Mouse (Mus musculus): ENCODE data around the gene Soga1. TPM values are rescaled to one million over a fixed set of nuclear protein-coding genes. Genes with fewer than 3 reads are reported as not detected.

Soga1 gene
- polyA plus RNA-seq, 1 experiment from 2014 or later, result 7.0 TPM

DNA sequence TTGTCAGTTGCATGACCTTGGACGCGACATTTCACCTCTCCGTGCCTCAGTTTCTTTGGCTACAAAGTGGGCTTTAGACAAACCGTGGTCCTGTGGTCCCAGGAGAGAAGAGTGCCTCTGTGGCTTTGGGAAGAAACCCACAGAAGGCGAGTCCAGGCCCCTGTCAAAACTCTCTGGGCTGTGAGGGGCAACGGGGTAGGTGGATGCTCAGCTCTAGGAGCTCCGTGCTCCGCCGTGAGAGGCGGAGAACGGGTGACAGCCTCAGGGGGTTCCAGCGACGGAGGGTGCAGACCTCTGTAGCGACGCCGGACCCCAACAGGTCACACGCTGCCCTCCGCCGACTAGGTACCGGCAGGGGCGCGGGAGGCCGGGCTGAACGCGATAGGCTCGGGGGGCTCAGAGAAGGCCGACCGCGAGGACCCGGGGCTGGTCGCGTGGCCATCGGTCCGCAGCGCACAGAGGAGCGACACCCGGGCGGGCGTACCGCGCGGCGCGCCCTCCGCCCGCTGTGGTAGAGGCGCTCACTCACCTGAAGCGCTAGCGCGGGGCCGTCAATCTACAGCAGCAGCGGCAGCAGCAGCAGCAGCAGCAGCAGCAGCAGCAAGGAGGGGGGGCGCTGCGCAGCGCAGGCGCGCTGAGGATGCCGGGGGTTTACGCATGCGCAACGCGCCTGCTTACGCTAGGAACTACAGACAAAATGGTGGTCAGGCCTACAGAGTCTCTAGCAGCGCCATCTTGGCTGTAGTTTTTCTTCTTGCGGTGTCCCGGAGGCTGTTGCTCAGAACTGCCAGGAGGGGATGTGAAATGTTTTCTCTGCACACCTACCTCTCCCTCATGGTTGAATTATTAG, 87.4 kb downstream of the Soga1 start, which contains the start of gene Ndrg3:
Ndrg3 (minus strand) TSS at position 587 of the 850 bp plus-strand sequence.
- DNase-seq (ENCODE audit: low spot score) (peak; percentile 95), ATAC-seq (ENCODE audit: insufficient number of reproducible peaks, low FRiP score, low TSS enrichment, low read depth) (peak; percentile 93)
- peak within 1 kb of the TSS; percentile 76 for H3K9ac ChIP-seq (ENCODE audit: low read length)
- H3K36me3 ChIP-seq (ENCODE audit: control insufficient read depth, insufficient read depth, low read length), result peaks cover 5% of the 10 kb centered on the region; the same call in 1 of the 2 replicates
- under 1% methylated on average over 66 of the region's 66 CpGs for WGBS
- H3K27me3 ChIP-seq (ENCODE audit: control insufficient read depth, insufficient read depth, low read length), result no peaks in the 10 kb centered on the region
- H3K9me3 ChIP-seq (ENCODE audit: control insufficient read depth, low read length), result no peaks in the 10 kb centered on the region
- no peak within 1 kb of the TSS for H3K27ac ChIP-seq (replicated peaks; ENCODE audit: low read depth, low read length)
- peaks cover 6% of the 10 kb centered on the region; the same call in 1 of the 2 replicates for H3K4me1 ChIP-seq (ENCODE audit: control insufficient read depth, insufficient read depth, low read length)
- peak within 1 kb of the TSS; percentile 91 for H3K4me3 ChIP-seq (ENCODE audit: low read depth, low read length)
- H3K4me2 ChIP-seq (ENCODE audit: low read depth, severe bottlenecking), result peak within 1 kb of the TSS; percentile 92

DNA sequence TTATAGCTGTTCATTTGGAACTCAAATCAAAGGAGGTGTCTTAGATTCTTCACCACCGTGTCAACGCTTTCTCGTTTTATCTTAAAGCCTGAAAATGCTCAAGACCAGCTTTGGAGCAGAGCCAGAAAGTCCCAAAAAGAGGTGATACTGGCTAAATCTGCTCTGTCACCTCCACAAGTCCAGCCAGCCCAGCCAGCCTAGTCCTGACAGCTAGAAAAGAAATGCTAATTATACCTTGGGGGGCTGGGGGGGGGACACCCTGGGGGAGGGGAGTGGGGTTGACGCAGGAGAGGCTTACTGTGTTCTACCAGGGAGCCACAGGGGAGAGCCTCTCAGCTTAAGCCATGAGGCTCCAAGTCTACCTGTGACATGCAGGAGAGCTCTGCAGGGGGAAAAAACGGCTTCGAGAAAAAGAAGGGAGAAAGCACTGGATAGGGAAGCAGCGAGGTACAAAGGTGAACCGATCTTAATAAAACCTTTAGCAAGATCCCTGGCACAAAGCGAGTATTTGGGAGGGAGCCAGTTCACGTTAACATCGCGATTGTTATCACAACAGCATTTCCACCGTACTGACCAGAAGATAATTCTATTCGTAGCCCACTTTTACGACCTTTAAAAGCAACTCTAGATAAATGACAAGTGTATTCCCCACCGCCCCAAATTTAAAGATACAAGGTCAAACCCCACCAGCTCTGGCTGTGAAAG, 88.2 kb downstream of the Soga1 start:
- Histone ChIP-seq H3K9me3 (ENCODE audit: control insufficient read depth, low read length) (no peaks in the 10 kb centered on the region), H3K27ac (replicated peaks; ENCODE audit: low read depth, low read length) (no peak overlapping the region), H3K4me1 (ENCODE audit: control insufficient read depth, insufficient read depth, low read length) (peaks cover 6% of the 10 kb centered on the region; the same call in 1 of the 2 replicates), H3K9ac (ENCODE audit: low read length) (peak overlapping the region; percentile 76; the same call in 1 of the 2 replicates), H3K4me3 (ENCODE audit: low read depth, low read length) (peak overlapping the region; percentile 91), H3K4me2 (ENCODE audit: low read depth, severe bottlenecking) (peak overlapping the region; percentile 92), H3K27me3 (ENCODE audit: control insufficient read depth, insufficient read depth, low read length) (no peaks in the 10 kb centered on the region), H3K36me3 (ENCODE audit: control insufficient read depth, insufficient read depth, low read length) (peaks cover 5% of the 10 kb centered on the region; the same call in 1 of the 2 replicates)
- WGBS, result 2% methylated on average over 16 of the region's 16 CpGs
- ATAC-seq (ENCODE audit: insufficient number of reproducible peaks, low FRiP score, low TSS enrichment, low read depth) (no peak), DNase-seq (ENCODE audit: low spot score) (no peak)

DNA sequence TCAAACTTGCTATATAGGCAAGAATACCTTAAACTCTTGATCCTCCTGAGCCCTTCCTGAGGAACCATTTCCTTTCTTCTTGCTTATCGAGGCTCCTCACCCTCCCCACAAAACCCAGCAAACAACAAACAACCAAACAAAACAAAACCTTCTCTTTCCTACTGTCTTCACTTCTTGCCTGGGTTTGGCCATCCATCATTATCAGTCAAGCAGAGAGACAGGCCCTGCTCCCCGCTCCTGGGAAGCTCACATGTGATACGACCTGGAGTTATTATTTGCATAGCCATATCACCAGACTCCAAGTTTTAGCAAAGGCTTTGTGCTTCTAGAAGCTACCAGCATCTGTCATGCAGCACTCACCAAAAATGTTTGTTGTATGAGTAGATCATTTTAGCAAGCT, 91.7 kb downstream of the Soga1 start:
- DNase-seq (ENCODE audit: low spot score), result no peak
- no peak for ATAC-seq (ENCODE audit: insufficient number of reproducible peaks, low FRiP score, low TSS enrichment, low read depth)
- 65% methylated on average over 3 of the region's 3 CpGs for WGBS

DNA sequence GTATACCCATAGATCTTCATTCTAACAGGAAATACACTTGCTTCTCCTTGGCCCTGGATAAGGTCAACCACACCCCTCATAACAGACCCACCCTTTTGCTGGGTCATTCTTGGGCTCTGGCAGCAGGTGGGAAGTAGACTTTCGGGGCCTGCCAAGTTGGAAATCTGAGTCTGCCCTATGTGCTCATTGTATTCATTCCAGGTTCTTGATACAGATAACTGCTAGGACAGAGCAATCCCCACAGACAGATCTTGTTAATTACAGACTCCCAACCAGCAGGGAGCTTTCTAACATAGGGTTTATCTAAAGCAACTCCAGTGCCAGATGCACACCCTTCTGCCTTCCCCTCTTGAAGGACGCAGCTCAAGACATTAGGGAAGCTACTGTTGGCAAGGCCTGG, 96.2 kb downstream of the Soga1 start:
- Histone ChIP-seq H3K4me1 (ENCODE audit: control insufficient read depth, insufficient read depth, low read length) (no peaks in the 10 kb centered on the region), H3K4me2 (ENCODE audit: low read depth, severe bottlenecking) (no peak overlapping the region), H3K9ac (ENCODE audit: low read length) (no peak overlapping the region), H3K9me3 (ENCODE audit: control insufficient read depth, low read length) (no peaks in the 10 kb centered on the region), H3K4me3 (ENCODE audit: low read depth, low read length) (no peak overlapping the region), H3K36me3 (ENCODE audit: control insufficient read depth, insufficient read depth, low read length) (no peaks in the 10 kb centered on the region), H3K27ac (replicated peaks; ENCODE audit: low read depth, low read length) (no peak overlapping the region), H3K27me3 (ENCODE audit: control insufficient read depth, insufficient read depth, low read length) (no peaks in the 10 kb centered on the region)
- ATAC-seq (ENCODE audit: insufficient number of reproducible peaks, low FRiP score, low TSS enrichment, low read depth), result no peak
- no peak for DNase-seq (ENCODE audit: low spot score)
- WGBS, result 79% methylated on average over 2 of the region's 2 CpGs

More for the DNA sequence above, 91.7 kb downstream of the Soga1 start:
- no peaks in the 10 kb centered on the region for H3K36me3 ChIP-seq (ENCODE audit: control insufficient read depth, insufficient read depth, low read length)
- peaks cover 6% of the 10 kb centered on the region; the same call in 1 of the 2 replicates for H3K4me1 ChIP-seq (ENCODE audit: control insufficient read depth, insufficient read depth, low read length)
- no peaks in the 10 kb centered on the region for H3K9me3 ChIP-seq (ENCODE audit: control insufficient read depth, low read length)
- H3K4me2 ChIP-seq (ENCODE audit: low read depth, severe bottlenecking), result no peak overlapping the region
- H3K27me3 ChIP-seq (ENCODE audit: control insufficient read depth, insufficient read depth, low read length), result no peaks in the 10 kb centered on the region
- no peak overlapping the region for H3K9ac ChIP-seq (ENCODE audit: low read length)
- H3K4me3 ChIP-seq (ENCODE audit: low read depth, low read length), result no peak overlapping the region
- H3K27ac ChIP-seq (replicated peaks; ENCODE audit: low read depth, low read length), result no peak overlapping the region

DNA sequence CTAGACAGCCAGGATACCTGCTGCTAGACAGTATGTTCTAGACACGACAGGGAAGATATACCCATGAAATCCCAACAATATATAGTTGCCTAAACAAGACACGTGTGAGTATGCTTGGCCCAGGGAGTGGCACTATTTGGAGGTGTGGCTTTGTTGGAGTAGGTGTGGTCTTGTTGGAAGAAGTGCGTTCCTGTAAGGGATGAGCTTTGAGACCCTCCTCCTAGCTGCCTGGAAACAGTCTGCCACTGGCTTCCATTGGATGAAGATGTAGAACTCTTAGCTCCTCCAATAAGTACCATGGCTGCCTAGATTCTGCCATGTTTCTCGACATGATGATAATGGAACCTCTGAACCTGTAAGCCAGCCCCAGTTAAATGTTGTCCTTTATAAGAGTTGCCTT, 97.8 kb downstream of the Soga1 start:
- no peaks in the 10 kb centered on the region for H3K36me3 ChIP-seq (ENCODE audit: control insufficient read depth, insufficient read depth, low read length)
- DNase-seq (ENCODE audit: low spot score) (no peak), ATAC-seq (ENCODE audit: insufficient number of reproducible peaks, low FRiP score, low TSS enrichment, low read depth) (no peak)
- H3K27me3 ChIP-seq (ENCODE audit: control insufficient read depth, insufficient read depth, low read length), result no peaks in the 10 kb centered on the region
- no peak overlapping the region for H3K9ac ChIP-seq (ENCODE audit: low read length)
- no peak overlapping the region for H3K4me2 ChIP-seq (ENCODE audit: low read depth, severe bottlenecking)
- no peaks in the 10 kb centered on the region for H3K4me1 ChIP-seq (ENCODE audit: control insufficient read depth, insufficient read depth, low read length)
- H3K4me3 ChIP-seq (ENCODE audit: low read depth, low read length), result no peak overlapping the region
- no peaks in the 10 kb centered on the region for H3K9me3 ChIP-seq (ENCODE audit: control insufficient read depth, low read length)
- WGBS, result 82% methylated on average over 4 of the region's 4 CpGs
- H3K27ac ChIP-seq (replicated peaks; ENCODE audit: low read depth, low read length), result no peak overlapping the region

DNA sequence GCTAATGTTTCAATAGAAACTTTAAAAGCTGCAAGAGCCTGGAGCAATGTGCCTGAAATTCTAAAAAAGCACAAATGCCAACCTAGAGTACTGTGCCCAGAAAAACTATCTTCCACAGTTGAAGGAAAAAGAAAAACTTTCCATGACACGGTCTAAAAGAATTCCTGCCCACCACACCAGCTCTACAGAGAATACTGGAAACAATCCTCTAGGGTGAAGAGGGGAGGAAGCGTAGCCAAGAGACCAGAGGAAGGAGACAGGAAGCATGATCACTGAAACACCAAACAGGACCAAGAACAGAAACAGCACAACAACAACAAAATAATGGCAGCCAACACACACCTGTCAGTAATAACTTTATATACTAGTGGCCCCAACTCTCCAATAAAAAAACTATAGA, 99.0 kb downstream of the Soga1 start:
- no peak overlapping the region for H3K4me2 ChIP-seq (ENCODE audit: low read depth, severe bottlenecking)
- DNase-seq (ENCODE audit: low spot score), result no peak
- no peaks in the 10 kb centered on the region for H3K4me1 ChIP-seq (ENCODE audit: control insufficient read depth, insufficient read depth, low read length)
- no peak overlapping the region for H3K27ac ChIP-seq (replicated peaks; ENCODE audit: low read depth, low read length)
- WGBS, result 84% methylated on average over 2 of the region's 2 CpGs
- no peaks in the 10 kb centered on the region for H3K9me3 ChIP-seq (ENCODE audit: control insufficient read depth, low read length)
- H3K9ac ChIP-seq (ENCODE audit: low read length), result no peak overlapping the region
- no peaks in the 10 kb centered on the region for H3K27me3 ChIP-seq (ENCODE audit: control insufficient read depth, insufficient read depth, low read length)
- H3K36me3 ChIP-seq (ENCODE audit: control insufficient read depth, insufficient read depth, low read length), result no peaks in the 10 kb centered on the region
- no peak for ATAC-seq (ENCODE audit: insufficient number of reproducible peaks, low FRiP score, low TSS enrichment, low read depth)
- no peak overlapping the region for H3K4me3 ChIP-seq (ENCODE audit: low read depth, low read length)

DNA sequence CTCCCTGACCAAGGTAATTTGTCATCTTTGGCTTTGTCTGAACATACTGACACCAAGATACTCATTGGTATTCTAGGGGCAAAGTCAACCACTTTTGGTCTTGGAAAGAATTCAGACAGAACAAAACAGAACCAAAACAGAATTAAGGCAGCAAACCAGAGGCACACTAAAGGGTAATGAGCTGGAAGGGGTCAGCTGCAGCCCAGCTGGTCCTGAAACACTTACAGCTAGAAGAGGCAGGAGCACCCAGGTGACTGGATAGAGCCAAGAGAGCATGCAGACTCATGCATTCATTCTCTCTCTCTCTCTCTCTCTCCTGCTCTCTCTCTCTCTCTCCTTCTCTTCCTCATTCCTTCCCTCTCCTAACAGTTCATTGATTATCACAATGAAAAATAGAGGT, 102.3 kb downstream of the Soga1 start:
- Histone ChIP-seq H3K36me3 (ENCODE audit: control insufficient read depth, insufficient read depth, low read length) (no peaks in the 10 kb centered on the region), H3K9ac (ENCODE audit: low read length) (no peak overlapping the region), H3K4me2 (ENCODE audit: low read depth, severe bottlenecking) (no peak overlapping the region), H3K9me3 (ENCODE audit: control insufficient read depth, low read length) (no peaks in the 10 kb centered on the region), H3K4me3 (ENCODE audit: low read depth, low read length) (no peak overlapping the region), H3K4me1 (ENCODE audit: control insufficient read depth, insufficient read depth, low read length) (no peaks in the 10 kb centered on the region), H3K27ac (replicated peaks; ENCODE audit: low read depth, low read length) (no peak overlapping the region), H3K27me3 (ENCODE audit: control insufficient read depth, insufficient read depth, low read length) (no peaks in the 10 kb centered on the region)
- DNase-seq (ENCODE audit: low spot score) (no peak), ATAC-seq (ENCODE audit: insufficient number of reproducible peaks, low FRiP score, low TSS enrichment, low read depth) (no peak)

DNA sequence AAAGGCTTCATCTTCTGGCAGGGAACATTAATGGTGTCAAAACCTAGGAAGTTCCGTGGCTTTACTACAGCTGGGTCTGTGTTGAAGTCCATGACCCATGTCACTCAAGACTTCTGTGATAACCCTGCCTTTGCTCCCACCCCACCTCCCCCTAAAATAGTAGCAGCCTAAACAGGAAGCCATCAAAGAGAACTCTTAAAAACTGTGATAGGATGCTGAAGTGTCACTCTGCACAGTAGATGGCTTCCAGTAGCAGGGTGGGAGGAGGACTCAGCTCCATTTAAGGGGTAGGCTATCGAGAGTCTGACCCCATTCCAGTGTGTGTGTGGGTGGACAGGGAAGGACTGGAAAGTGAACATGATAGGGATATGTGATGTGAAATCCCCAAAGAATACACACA, 104.1 kb downstream of the Soga1 start:
- Histone ChIP-seq H3K36me3 (ENCODE audit: control insufficient read depth, insufficient read depth, low read length) (no peaks in the 10 kb centered on the region), H3K4me1 (ENCODE audit: control insufficient read depth, insufficient read depth, low read length) (no peaks in the 10 kb centered on the region), H3K4me3 (ENCODE audit: low read depth, low read length) (no peak overlapping the region), H3K9ac (ENCODE audit: low read length) (no peak overlapping the region), H3K27me3 (ENCODE audit: control insufficient read depth, insufficient read depth, low read length) (no peaks in the 10 kb centered on the region), H3K4me2 (ENCODE audit: low read depth, severe bottlenecking) (no peak overlapping the region), H3K27ac (replicated peaks; ENCODE audit: low read depth, low read length) (no peak overlapping the region), H3K9me3 (ENCODE audit: control insufficient read depth, low read length) (no peaks in the 10 kb centered on the region)
- ATAC-seq (ENCODE audit: insufficient number of reproducible peaks, low FRiP score, low TSS enrichment, low read depth), result no peak
- 58% methylated on average over 2 of the region's 2 CpGs for WGBS
- DNase-seq (ENCODE audit: low spot score), result no peak
